23 mouse cellular contexts compared by ENCODE assay signal in genomic region chr1:40124237-40124636, GRCm38 (mm10). TPM values are rescaled to one million over a fixed set of nuclear protein-coding genes. Genes with fewer than 3 reads are reported as not detected.
DNase-seq lines count a peak whose midpoint lies in the region; ATAC-seq and TF ChIP-seq lines count a peak whose summit lies in the region.
"Had no signal": no experiment of that assay in that cellular context is flagged by ENCODE, and none has a peak within 500 bp of the region (broad histone marks: within the 10 kb centered on the region; RNA-seq: fewer than 3 reads in every experiment).

No protein-coding gene starts in this region.

- H3K4me1 ChIP-seq in heart, postnatal 0 days (ENCODE audit: control insufficient read depth, insufficient read depth), result peaks cover 5% of the 10 kb centered on the region; the same call in 1 of the 2 replicates
- H3K4me1 ChIP-seq in kidney, postnatal 0 days (replicated peaks; ENCODE audit: insufficient read depth, low read length), result no peaks in the 10 kb centered on the region
- no peaks in the 10 kb centered on the region for H3K4me1 ChIP-seq in liver, postnatal 0 days (ENCODE audit: insufficient read depth)

- peak; percentile 77 for DNase-seq in heart, adult 11 months
- no peak for DNase-seq in heart, adult 9 months (ENCODE audit: low spot score in 2 of 2)
- DNase-seq in heart, postnatal 0 days (ENCODE audit: low spot score), result no peak
- no peak for DNase-seq in heart, postnatal 25 days (ENCODE audit: low spot score)
- DNase-seq in kidney, postnatal 0 days (ENCODE audit: low spot score), result peak; percentile 22
- DNase-seq in kidney, postnatal 10 days, result no peak
- DNase-seq in liver, postnatal 0 days, result no peak
- DNase-seq in liver, result no peak
- DNase-seq: adrenal gland, adult 2 months; adrenal gland, adult 8-10 months; adrenal gland, postnatal 10 days; adrenal gland, postnatal 14 days; adrenal gland, postnatal 25 days; adrenal gland, postnatal 36 days; B cell, adult 2 months; cerebellum, adult 11 months; cerebellum, adult 11-12 months had no signal

- intact Hi-C loops in heart, postnatal 25 days (cut with DNase I), result no loop called here

- no peak overlapping the region for H3K9ac ChIP-seq in heart, postnatal 0 days (replicated peaks; ENCODE audit: low read depth, low read length)
- H3K9ac ChIP-seq in kidney, postnatal 0 days (ENCODE audit: low read depth, low read length), result no peak overlapping the region
- no peak overlapping the region for H3K9ac ChIP-seq in liver, postnatal 0 days (replicated peaks)

- H3K27ac ChIP-seq in heart, postnatal 0 days (ENCODE audit: low read depth), result no peak overlapping the region
- no peak overlapping the region for H3K27ac ChIP-seq in kidney, postnatal 0 days
- no peak overlapping the region for H3K27ac ChIP-seq in liver, postnatal 0 days (ENCODE audit: low read depth)

- TF ChIP-seq CTCF in heart, postnatal 0 days (IDR thresholded peaks at IDR 0.05; ENCODE audit: low read depth), result no peak
- TF ChIP-seq CTCF in kidney, postnatal 0 days (IDR thresholded peaks at IDR 0.05; ENCODE audit: low read depth), result no peak
- no peak for TF ChIP-seq CTCF in liver, postnatal 0 days (IDR thresholded peaks at IDR 0.05; ENCODE audit: low read depth)

- H3K4me3 ChIP-seq in heart, postnatal 0 days (ENCODE audit: low read depth, low read length), result no peak overlapping the region
- no peak overlapping the region for H3K4me3 ChIP-seq in kidney, postnatal 0 days (replicated peaks; ENCODE audit: low read depth, low read length)
- no peak overlapping the region for H3K4me3 ChIP-seq in liver, postnatal 0 days (ENCODE audit: low read depth, low read length)

- no peaks in the 10 kb centered on the region for H3K9me3 ChIP-seq in heart, postnatal 0 days (replicated peaks; ENCODE audit: control insufficient read depth, low read length)
- H3K9me3 ChIP-seq in kidney, postnatal 0 days (replicated peaks; ENCODE audit: low read length), result no peaks in the 10 kb centered on the region
- no peaks in the 10 kb centered on the region for H3K9me3 ChIP-seq in liver, postnatal 0 days (ENCODE audit: low read length)
- H3K9me3 ChIP-seq: G1E had no signal

- no peak for ATAC-seq in heart, postnatal 0 days (ENCODE audit: insufficient read depth, low read depth)
- no peak for ATAC-seq in kidney, postnatal 0 days (replicated peaks; ENCODE audit: low FRiP score, low read depth)
- ATAC-seq in liver, postnatal 0 days, result no peak
- ATAC-seq: activated CD4-positive, CD25-positive, alpha-beta regulatory T cell, adult 4 months; CD4-positive, CD25-positive, alpha-beta regulatory T cell, adult 4 months; Patski had no signal

- 54% methylated on average over 4 of the region's 4 CpGs for WGBS in heart, postnatal 0 days
- 64% methylated on average over 4 of the region's 4 CpGs for WGBS in kidney, postnatal 0 days
- WGBS in liver, postnatal 0 days (ENCODE audit: insufficient replicate concordance), result 62% methylated on average over 4 of the region's 4 CpGs

- no peaks in the 10 kb centered on the region for H3K27me3 ChIP-seq in heart, postnatal 0 days (ENCODE audit: control insufficient read depth, insufficient read depth, low read length)
- no peaks in the 10 kb centered on the region for H3K27me3 ChIP-seq in kidney, postnatal 0 days (ENCODE audit: insufficient read depth, low read length)
- H3K27me3 ChIP-seq in liver, postnatal 0 days (ENCODE audit: insufficient read depth, low read length), result no peaks in the 10 kb centered on the region
- H3K27me3 ChIP-seq: CH12.LX, Patski had no signal

- TF ChIP-seq EP300 in heart, postnatal 0 days (IDR thresholded peaks at IDR 0.05; ENCODE audit: low read depth), result peak; percentile 58; the same call in 1 of the 2 replicates
- 0 out of 2 replicates have a peak, but pooled peaks have one; percentile 19 for TF ChIP-seq EP300 in liver, postnatal 0 days (IDR thresholded peaks at IDR 0.05; ENCODE audit: low read depth)

- no peak overlapping the region for H3K4me2 ChIP-seq in heart, postnatal 0 days (ENCODE audit: low read depth, low read length)
- H3K4me2 ChIP-seq in kidney, postnatal 0 days (ENCODE audit: low read length), result no peak overlapping the region
- no peak overlapping the region for H3K4me2 ChIP-seq in liver, postnatal 0 days (ENCODE audit: low read depth, low read length)

- no peaks in the 10 kb centered on the region for H3K36me3 ChIP-seq in heart, postnatal 0 days (replicated peaks; ENCODE audit: control insufficient read depth, insufficient read depth, low read length)
- H3K36me3 ChIP-seq in kidney, postnatal 0 days (ENCODE audit: insufficient read depth, low read length), result no peaks in the 10 kb centered on the region
- H3K36me3 ChIP-seq in liver, postnatal 0 days (replicated peaks; ENCODE audit: insufficient read depth, low read length), result no peaks in the 10 kb centered on the region
- H3K36me3 ChIP-seq: G1E had no signal

RNA-seq across cellular contexts. Expression of gene Il1r2, which starts 50.4 kb away (rescaled TPM):
- 1.1 and 6.9 TPM in 2 replicates for total RNA-seq in heart, postnatal 0 days (2014; rRNA removed; ENCODE audit: low replicate concordance)
- polyA plus RNA-seq in heart, postnatal 0 days (2015; fragmentation: Nextera tagmentation; extraction: Ambion mirVana), result 0.15 and 0.16 TPM in 2 replicates
- not detected for total RNA-seq in heart, postnatal 25 days (2021)
- polyA plus RNA-seq in kidney, postnatal 0 days (2015; fragmentation: Nextera tagmentation; extraction: Ambion mirVana), result 0.99 and 1.6 TPM in 2 replicates
- 2.7 and 3.4 TPM in 2 replicates for polyA plus RNA-seq in liver, postnatal 0 days (2015; fragmentation: Nextera tagmentation; extraction: Ambion mirVana)
- total RNA-seq: adrenal gland, postnatal 25 days; MEL had no signal
- polyA plus RNA-seq: adrenal gland, adult 2 months; G1E had no signal

Comparison
In these comparisons a context has a peak if more than half of its experiments do, and no peak if none do; other contexts are left out.
1. DNase-seq: peak in heart, adult 11 months (single experiment) and kidney, postnatal 0 days (single experiment); none in heart, adult 9 months (0 of 2), heart, postnatal 0 days (single experiment), heart, postnatal 25 days (single experiment), kidney, postnatal 10 days (single experiment), liver, postnatal 0 days (single experiment) and liver (single experiment).